Mouse (Mus musculus) bone marrow macrophage, adult 2 months (primary cell): ENCODE data around the gene Ints12.

Experiments used
- CTCF ChIP-seq: IDR thresholded peaks from 2 replicates; pipeline ENCODE4 v1.5.1; 2012; ENCODE audit warnings: low read depth, mild to moderate bottlenecking, low read length, moderate library complexity
- POLR2A ChIP-seq: IDR thresholded peaks from 2 replicates; pipeline ENCODE4 v1.6.1; 2012; ENCODE audit warnings: mild to moderate bottlenecking, low read depth, low read length, borderline replicate concordance

DNA sequence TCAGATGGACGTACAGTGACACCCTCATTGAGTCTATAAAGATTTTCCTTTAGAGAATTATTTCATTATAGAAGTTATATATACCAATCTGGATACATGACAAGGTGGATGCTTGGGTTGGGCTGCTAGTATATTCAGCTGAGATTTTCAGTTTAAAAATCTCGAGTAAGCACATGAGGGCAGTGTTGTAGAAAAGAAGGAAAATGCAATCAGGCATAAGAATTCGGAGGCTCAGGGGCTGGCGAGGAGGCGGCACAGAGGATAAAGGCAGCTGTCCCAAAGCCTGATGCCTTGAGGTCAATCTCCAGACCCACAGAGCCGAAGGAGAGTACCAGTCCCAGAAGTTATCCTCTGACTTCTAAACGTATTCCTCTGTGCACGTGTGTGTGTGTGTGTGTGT lies 41.0 kb downstream of the Ints12 start:
- TF ChIP-seq CTCF: no peak
- no peak for TF ChIP-seq POLR2A
